16 mouse cellular contexts compared by ENCODE assay signal in genomic region chr1:154646156-154646950, GRCm38 (mm10).
"Had no signal": no experiment of that assay in that cellular context is flagged by ENCODE, and none has a peak within 500 bp of the region (broad histone marks: within the 10 kb centered on the region; RNA-seq: fewer than 3 reads in every experiment).

No protein-coding gene starts in this region.

- ATAC-seq: intestine, embryonic 16.5 days; lung, postnatal 0 days; midbrain, embryonic 15.5 days had no signal

- H3K27ac ChIP-seq: left cerebral cortex, adult 2 months; limb, embryonic 10.5 days; liver, embryonic 15.5 days; midbrain, embryonic 10.5 days; midbrain, embryonic 15.5 days; stomach, embryonic 15.5 days had no signal

- H3K36me3 ChIP-seq: limb, embryonic 10.5 days; liver, embryonic 15.5 days; midbrain, embryonic 10.5 days; midbrain, embryonic 15.5 days; stomach, embryonic 15.5 days had no signal

- H3K9me3 ChIP-seq: limb, embryonic 10.5 days; liver, embryonic 15.5 days; midbrain, embryonic 10.5 days; midbrain, embryonic 15.5 days; stomach, embryonic 15.5 days had no signal

- H3K9ac ChIP-seq: liver, embryonic 15.5 days; midbrain, embryonic 15.5 days; stomach, embryonic 15.5 days had no signal

- H3K4me2 ChIP-seq: liver, embryonic 11.5 days; liver, embryonic 15.5 days; midbrain, embryonic 15.5 days; stomach, embryonic 15.5 days had no signal

- H3K27me3 ChIP-seq: liver, embryonic 15.5 days; midbrain, embryonic 15.5 days; stomach, embryonic 15.5 days had no signal

- H3K4me3 ChIP-seq: left cerebral cortex, adult 2 months; limb, embryonic 10.5 days; liver, embryonic 15.5 days; midbrain, embryonic 10.5 days; midbrain, embryonic 15.5 days; stomach, embryonic 15.5 days had no signal

- DNase-seq: kidney, adult 2 months; kidney, postnatal 25 days; lung, adult 2 months; lung, postnatal 36 days; right cerebral cortex, postnatal 14 days; thymus, adult 2 months; thymus, postnatal 36 days had no signal

- H3K4me1 ChIP-seq: limb, embryonic 10.5 days; liver, embryonic 15.5 days; midbrain, embryonic 15.5 days; stomach, embryonic 15.5 days had no signal
